Mouse (Mus musculus): ENCODE measurements at regions not wholly inside any gene's neighbourhood (a gene's known extent, or its start where the extent isn't known, plus 50 kb on each side); places are given as distances from the start of the nearest gene placed in this dataset.
A peak's percentile ranks its signal among the peaks of the same experiment; 100 is the strongest.

DNA sequence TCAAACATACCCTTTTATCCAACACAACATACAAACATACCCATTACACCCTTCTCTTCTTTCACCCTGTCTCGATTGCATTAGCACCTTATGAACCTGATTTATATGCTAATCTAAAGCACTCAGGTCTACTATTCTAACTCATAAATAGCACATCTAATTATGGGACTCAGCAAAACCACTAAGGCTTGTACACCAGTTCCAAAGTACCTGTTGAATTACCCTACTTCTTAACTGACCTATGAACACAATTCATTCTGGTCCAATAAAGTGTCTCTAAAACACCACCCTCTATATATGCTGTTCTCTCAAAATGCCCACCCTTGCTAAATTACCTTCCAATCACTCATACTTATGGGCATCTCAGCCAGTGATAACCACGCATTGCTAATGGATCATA lies 452.7 kb upstream of the Atp2b1 start:
- no peak for DNase-seq (ENCODE audit: low spot score)

DNA sequence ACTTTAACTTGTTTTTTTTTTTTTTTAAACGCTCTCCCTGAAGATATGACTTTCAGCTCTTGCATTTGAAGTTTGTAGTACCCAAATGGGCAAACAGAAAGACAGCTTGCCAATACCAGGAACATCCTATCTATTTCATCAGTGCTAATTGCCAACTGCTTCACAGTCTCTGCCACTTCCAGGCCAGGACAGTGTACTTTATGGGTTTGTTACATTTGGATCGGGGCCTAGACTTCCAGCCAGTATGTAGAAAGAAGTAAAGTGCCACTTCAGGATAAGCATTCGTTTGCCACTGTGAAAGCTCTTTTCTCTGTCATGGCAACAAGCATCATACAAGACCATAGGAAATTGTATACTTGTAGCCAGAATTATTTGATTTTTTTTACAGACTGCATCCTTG lies 439.6 kb upstream of the Atp2b1 start:
- no peak for DNase-seq (ENCODE audit: low spot score)

DNA sequence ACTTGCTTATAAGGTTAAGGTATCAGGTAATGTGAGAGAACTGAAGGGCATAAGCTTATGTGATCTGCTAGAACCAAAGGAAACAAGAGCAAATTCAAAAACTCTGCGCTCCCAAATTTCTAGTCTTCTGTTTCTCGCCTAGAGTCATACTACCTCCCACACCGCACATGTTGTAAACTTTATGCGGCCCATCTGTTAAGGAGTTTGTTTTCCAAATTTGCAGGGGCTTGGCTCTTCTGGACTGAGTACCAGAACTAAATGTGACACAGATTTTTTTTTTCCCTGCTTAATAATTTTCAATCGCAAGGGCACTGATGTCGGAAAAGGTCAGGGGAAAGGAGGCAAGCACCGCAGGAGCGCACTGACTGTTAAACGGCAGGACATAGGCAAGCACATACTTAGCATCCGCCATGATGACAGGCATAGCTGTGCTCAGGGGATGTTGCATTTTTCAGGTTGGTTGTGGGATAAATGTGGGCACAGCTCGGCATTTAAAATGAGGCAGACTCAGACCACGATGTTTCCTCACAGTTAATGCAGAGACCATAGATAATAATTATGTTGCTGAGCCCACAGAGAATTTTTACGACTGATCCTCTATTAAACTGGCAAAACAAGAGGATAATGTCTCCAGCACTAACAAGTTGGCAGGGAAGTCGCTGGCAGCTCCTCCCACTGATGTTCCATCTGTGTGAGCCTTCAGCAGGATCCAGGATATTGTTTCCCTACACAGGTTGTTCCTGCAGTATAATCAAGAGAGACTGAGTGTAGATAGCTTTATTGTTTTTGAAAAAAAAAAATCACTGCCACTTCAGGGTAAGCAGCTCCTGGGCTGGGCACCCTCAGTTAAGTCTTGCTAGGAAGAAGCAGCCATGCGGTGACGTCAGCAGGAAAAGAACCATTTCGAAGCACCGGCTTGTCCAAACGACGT lies 428.2 kb upstream of the Atp2b1 start:
- no peak for DNase-seq (ENCODE audit: low spot score)

DNA sequence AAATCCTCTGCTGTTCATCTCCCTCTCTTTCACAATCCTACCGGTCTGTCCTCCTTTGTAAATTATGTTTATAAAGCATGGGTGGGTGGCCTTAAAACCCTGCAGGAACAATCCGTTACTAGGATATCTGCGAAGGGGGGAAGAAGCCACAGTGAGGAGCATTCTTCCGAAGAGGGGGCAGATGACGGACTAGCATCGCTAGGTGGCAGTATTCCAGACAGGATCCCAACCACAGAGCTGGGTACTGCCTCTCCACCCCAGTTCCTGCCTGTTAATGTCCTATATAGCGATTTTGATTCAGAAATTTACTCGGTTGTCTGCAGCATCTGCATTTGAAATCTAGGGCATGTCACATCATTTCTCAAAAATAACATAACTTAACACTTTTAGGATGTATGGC lies 419.9 kb upstream of the Atp2b1 start:
- DNase-seq (ENCODE audit: low spot score) = peak; percentile 44

DNA sequence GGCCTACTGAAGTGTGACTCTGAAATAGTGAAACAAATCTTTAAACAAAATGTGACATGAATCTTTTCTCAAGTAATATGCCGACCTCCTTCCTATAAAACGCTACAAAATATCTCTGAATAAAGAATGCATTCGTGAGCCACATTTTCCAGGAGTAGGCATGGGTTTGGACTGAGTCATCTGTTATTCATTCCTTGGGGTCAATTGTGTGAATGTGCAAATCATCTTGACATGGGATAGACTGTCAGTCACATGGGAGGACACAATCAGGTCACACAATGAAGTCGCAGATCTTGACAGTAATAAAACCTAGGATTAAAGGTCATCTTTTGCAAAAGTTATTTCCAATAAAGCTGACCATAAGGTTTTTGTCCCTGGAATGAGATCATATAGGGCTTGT lies 418.0 kb upstream of the Atp2b1 start:
- no peak for DNase-seq (ENCODE audit: low spot score)

DNA sequence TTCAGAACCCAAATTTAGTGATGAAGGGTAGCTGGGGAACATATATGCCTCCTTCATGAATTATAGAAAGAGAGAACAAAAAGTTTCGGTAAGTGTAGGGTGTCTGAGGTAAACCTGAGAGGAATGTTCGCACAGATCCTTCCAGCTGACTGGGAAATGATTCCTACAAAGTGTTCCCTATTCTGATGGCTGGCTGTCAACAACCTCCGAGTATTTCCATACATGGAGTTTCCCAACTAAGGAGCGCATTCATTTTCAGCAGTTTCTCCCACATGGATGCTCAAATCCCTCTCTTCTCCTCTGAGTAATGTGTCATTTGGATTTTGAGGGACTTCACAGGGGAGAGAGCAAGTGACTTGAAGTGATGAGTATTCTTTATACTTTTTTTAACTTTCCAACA lies 413.9 kb upstream of the Atp2b1 start:
- no peak for DNase-seq (ENCODE audit: low spot score)

DNA sequence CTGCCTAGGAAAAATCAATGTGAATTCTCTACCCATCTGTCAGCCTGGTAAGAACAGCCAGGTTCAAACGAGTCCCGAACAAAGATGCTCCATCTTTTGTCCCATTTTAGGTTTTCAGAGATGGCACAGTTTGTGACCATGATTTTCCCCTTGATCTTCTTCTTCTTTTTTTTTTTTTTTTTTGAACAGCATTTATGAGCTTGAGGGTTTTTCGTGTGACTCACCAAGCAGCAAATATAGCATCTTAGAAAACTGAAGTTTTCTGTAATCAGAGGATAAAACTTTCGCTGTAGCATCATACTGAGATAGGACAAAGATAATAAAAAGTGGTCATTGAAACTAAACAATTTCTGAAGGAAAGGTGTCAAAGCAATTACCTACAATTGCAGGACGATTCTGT lies 412.6 kb upstream of the Atp2b1 start:
- no peak for DNase-seq (ENCODE audit: low spot score)

DNA sequence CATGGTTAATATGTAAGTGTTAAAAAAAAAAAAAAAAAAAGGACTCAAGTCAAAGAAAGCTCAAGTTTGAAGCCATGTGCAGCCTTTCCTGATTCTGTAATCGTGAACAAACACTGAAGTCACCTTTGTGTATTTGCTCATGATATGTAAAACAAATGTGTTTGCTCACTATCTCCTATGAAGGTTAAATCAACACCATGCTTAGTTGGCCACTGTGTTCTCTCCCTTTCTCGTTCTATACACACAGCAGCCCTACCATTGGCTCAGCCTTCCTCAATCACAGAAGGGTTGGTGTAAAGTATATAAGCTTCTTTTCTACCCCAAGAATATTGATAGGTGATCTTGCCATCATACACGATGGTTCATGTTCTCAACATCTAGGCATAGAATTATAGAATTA lies 409.7 kb upstream of the Atp2b1 start:
- no peak for DNase-seq (ENCODE audit: low spot score)

DNA sequence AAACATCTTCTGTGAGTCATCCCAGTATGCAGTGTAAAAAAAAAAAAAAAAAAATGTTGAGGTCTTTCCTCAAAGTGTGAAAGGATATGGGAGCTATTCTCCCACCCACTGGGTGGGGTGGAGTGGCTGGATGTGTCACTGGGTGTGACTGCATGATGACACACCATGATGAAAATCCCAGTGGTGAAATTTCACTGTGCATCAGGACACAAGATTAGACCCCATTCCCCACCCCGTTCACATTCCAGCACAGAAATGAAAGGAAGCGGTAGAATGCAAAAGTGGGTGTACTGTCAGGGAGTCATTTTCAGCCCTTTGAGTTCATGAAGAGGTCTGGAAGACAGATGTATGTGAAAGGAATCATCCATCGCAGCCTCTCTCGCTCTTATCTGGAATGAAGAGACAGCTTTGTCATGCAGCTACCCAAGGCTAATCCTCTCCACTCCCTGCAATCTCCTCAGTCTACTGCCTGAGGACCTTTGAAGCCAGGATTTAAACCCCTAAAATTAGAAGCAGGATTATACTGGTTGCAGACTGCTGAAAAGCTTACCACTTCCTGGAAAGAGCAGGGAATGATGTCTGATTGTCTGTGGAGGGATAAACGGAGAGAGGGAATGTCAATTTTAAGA lies 405.6 kb upstream of the Atp2b1 start:
- DNase-seq (ENCODE audit: low spot score) = no peak

DNA sequence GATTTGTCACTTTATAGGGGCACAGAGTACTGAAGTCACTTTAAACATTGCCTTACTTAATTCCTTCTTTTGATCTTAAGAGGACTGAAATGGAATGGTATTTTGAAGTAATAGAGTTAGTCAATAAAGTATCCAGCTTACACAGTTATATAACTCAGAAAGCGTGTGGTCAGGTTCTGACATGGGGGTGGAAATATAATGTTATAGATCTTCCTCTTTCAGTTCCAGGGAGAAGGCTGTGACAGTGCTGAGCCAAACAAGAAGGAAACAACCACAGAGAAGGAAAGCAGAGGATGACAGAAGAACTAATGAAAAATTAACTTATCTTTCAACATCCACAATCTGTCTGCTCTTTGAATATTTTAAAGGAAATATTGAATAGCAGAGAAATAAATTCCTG lies 399.4 kb upstream of the Atp2b1 start:
- no peak for DNase-seq (ENCODE audit: low spot score)

DNA sequence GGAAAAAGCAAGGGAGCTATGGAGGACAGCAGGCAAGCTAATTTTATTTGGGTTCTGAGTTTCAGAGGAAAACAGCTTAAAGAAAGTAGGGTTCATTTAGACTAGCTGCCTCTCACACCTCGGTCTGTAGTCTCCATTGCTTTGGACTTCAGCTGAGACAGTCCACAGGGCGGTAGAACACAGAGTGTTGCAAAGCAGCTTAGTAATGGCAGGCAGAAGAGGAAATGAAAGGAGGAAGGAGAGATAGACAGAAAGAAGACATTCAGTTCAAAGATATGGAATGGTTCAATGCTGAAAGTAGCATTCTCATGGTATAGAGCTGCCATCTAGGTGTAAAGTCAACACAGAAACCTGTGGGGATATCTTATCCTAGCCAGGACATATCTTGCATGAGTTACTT lies 396.6 kb upstream of the Atp2b1 start:
- no peak for DNase-seq (ENCODE audit: low spot score)

DNA sequence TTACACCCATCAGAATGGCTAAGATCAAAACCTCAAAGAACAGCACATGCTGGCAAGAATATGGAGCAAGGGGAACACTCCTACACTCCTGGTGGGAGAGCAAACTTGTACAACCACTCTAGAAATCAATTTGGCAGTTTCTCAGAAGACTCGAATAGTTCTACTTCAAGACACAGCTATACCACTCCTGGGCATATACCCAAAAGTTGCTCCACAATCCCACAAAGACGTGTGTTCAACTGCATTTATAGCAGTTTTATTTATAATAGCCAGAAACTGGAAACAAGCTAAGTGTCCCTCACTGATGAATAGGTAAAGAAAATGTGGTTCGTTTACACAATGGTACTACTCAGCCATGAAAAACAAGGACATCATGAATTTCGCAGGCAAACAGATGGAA lies 384.6 kb upstream of the Atp2b1 start:
- DNase-seq (ENCODE audit: low spot score) = no peak

DNA sequence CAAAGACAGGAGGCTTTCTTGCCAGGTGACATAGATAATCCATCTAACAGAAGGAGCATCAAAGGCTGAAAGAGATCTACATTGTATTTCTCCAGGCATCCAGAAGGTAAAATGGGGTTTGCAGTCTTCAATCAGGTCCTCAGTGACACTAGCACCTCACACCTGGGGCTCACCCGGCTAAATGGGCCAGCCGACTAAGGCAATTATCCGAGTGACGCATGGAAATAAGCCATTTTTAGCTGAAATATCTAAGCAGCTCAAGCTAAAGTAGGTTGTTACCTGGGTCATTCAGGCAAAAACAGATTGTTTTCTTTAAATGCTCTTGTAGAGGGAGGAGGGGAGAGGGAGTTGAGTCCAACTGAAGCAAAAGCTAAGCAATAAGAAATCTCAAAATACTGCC lies 382.8 kb upstream of the Atp2b1 start:
- no peak for DNase-seq (ENCODE audit: low spot score)

DNA sequence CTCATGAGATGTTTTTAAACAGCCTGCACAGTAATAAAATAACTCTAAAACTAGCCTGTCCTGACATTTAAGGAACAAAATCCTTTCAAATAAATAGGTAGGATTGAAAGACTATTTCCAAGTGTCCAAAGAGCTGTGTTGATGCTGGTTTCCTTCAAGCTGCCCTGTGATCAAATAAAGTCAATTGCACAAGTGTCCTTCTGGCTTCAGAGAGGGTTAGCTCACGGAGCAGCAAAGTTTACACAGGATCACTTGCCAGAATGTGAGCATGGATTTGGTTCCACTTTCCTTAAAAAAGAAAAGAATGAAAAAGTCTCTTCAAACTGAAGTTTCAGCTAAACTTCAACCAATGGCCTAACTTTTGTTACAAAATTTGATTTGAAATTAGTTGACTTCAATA lies 375.5 kb upstream of the Atp2b1 start:
- DNase-seq (ENCODE audit: low spot score) = no peak

DNA sequence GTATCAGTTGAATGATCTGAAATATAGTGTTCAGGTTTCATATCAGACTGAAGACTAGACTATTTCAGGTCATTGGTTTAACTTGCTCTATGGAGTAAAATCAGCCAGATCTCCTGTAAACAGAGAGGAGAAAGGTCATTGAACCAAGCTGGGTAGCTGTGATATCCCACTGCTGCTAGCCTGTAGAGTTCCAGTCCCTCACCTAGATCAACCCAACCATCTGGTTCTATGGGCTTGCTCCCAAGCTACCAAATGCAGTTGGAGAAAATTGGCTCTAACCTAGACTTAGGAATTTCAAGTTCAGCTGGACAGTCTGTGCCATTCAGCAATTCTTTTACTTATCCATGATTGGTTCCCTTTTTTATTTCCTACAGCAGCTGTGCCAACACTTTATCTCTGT lies 373.1 kb upstream of the Atp2b1 start:
- DNase-seq (ENCODE audit: low spot score) = no peak

DNA sequence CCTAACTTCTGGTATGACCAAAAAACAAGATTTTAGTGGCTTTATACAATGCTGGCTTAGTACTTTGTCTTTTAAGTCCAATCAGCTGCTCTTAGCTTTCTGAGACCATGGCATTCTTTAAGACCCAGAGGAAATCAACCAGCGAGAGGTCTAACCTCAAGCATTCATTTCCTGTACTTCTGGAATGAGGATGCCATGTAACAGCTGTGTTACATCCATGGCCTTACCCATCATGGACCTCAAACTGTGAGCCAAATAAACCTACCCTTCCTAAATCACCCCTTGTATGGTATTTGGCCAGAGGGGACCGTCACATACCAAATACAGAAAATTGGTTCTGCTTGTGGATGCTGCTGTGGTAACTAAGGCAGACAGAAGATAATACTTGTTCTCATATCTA lies 372.1 kb upstream of the Atp2b1 start:
- DNase-seq (ENCODE audit: low spot score) = no peak

DNA sequence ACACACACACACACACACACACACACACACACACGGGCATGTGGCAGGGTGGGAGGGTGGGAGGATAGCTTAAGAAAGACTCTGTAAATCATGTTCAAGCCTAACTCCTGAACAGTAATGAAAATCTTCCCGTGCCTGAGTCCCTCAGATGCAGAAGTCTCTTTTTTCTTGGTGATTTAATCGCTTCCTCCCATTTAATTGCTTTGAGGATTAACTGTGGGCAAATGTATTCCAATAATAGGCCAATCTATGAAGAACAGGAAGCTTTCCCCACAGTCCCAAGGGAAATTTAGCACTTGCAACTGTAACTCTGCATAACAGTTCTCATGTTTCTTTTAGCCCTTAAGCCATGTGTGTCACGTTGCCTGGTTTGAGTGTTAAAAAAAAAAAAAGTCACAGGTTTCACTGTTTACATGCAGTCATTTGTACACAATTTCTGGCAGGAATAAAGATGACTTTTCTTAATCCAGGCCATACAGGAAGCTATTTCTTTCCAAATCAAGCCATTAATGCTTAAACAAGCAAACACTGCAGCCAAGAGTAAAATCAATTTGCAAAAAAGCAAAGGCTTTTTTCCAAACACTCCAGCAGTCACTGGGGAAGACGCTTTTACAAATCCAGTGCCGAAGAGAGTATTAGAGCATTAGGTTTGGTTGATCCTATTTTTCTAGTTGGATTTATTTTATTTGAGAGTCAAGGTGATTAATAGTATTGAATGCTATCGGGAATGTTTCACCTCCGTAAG lies 370.8 kb upstream of the Atp2b1 start:
- DNase-seq (ENCODE audit: low spot score) = no peak

DNA sequence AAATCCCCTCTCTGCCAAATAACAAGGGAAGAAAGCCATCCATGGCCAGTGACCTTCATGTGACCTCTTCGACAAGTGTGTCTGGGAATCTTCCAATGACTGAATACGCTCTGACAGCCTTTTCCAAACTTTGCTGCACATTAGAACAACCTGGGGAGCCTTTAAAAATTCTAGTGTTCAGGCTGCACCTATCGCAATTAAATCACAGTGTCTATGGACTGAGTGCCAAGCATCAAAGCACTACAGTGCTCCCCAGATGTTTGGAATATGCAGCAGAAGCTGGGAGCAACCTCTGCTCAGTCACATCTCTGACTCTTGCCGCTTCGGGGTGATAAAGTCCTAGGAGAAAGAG lies 370.2 kb upstream of the Atp2b1 start:
- no peak for DNase-seq (ENCODE audit: low spot score)

DNA sequence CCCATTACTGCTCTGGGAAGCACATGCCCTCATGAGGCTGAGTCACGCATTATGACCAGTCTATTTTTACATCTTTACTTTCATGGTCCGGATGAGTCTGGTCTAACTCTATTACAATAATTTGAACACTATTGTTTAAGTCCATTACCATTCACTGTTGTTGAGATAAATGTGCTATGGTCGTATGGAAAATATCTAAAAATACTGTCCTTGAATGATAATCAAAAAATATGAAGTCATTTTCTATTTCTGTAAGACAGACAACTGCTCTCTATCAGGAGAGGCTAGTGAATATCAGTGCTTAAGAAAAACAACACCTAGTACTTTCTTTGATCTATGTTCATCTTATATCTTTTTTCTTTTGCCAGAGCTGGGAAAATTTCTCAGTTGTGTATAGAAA lies 359.6 kb upstream of the Atp2b1 start:
- DNase-seq (ENCODE audit: low spot score) = no peak

DNA sequence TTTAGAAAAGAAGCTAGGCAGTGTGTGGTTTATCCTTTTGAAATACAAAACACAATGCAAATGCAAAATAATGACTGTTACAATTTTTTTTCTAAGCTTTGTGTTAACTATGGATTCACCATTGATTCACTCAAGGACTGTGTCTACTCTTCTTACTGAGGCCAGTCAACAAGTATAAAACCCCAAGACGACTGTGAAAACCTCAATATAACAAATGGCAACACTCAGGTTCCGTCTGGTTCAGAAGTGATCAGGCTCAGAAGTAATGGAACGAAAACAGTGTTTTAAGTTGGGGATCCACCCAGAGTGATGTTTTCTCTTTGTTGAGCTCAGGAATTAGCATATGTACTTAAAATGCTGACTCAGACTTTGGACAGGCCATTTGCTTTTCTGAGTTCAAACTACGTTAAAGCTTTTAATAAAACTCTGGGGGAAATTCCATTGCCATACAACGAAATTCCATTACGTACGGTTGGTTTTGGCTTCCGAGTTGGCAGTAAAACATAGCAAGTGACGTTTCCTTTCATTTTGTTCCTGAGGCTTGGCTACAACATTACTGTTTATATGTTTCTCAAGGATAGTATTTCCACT lies 356.6 kb upstream of the Atp2b1 start:
- DNase-seq (ENCODE audit: low spot score) = no peak

DNA sequence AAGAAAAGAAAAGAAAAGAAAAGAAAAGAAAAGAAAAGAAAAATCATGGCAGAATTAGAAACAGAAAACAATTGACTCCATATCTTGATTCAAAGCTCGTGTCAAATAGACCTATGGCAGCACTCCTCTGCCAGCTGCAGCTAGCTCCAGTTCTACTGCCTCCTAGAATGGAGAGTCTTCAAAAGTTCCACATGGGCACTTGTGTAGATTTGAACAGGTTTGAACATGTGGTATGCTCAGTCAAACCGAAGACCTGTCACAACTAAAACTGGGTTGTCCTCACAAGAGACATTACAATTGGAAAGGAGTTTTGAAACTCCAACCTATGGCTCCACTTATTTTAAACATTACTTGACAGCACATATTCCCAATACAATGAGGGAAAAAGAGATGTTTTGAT lies 355.6 kb upstream of the Atp2b1 start:
- no peak for DNase-seq (ENCODE audit: low spot score)

DNA sequence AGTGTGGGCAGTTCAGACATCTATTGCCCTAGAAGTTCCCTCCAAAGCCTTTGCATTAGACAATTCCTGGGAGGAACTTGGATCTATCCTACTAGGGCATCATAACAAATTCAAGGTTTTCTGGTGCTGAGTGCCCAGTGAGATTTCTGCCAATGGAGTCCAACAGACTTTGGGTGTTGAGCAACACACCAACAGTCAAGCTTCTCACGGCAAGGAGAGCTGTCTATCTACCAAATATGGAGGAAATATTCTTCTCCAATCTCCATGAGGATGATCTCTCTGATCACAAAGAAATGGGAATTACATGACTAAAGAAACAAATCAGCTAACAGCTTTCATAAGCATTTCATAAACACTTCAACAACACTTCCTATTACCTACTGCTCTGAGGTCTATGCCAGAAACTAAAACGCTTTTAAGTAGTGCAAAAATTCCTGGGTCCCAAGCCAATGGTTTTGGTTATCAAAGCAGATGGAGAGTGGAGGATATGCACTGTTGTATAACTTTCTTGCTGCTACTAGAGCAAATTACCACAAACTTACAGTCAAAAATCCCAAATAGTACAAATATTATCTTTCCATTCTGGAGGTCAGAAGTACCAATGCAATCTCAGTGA lies 351.8 kb upstream of the Atp2b1 start:
- no peak for DNase-seq (ENCODE audit: low spot score)
